Mouse (Mus musculus) embryonic stem cell, embryonic (primary cell): Measurements from ENCODE around the gene Gm49342.

Experiments used
- CTCF ChIA-PET, 4 experiments: fragments of 300-600 bp in 2 of 4; fragments of 350-600 bp in 2 of 4; sonication (Branson Sonifier 250); formaldehyde crosslinking; loops; one replicate each; lab custom pipeline; 2022; ENCODE audit warnings: inconsistent platforms in 2 of 4; lab: Charles Lee
- POLR2A ChIA-PET, 4 experiments: fragments of 300-600 bp in 2 of 4; fragments of 350-600 bp in 2 of 4; sonication (Branson Sonifier 250); formaldehyde crosslinking; loops; one replicate each; lab custom pipeline; 2022; ENCODE audit warnings: antibody characterized with exemption in 4 of 4, inconsistent platforms in 1 of 4; lab: Charles Lee

Gene Gm49342

DNA sequence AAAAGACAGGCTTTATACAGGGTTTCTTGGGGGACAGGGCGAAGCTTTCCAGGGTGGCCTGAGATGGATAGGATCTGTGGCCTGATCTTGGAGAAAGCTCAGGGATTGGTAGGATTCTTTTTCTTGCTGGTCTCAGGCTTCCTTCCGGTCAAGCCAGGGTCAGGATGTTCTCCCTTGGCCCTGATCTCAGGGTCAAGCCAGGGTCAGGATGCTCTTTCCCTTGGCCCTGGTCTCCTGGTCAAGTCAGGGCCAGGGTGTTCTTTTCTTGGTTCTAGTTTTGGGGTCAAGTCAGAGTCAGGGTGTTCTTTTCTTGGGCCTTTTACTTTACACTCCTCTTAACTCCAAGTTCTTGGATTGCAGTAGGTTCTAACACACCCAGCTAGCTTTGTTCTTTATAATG is 43.4 kb downstream of the Gm49342 start:
- CTCF ChIA-PET, result no interaction called here
- POLR2A ChIA-PET, result interaction anchor here in 1 of 4 experiments (2.8 kb wide), 1 partner anchor 8 kb away, joined by 9 read pairs; no protein-coding TSS in a partner anchor

DNA sequence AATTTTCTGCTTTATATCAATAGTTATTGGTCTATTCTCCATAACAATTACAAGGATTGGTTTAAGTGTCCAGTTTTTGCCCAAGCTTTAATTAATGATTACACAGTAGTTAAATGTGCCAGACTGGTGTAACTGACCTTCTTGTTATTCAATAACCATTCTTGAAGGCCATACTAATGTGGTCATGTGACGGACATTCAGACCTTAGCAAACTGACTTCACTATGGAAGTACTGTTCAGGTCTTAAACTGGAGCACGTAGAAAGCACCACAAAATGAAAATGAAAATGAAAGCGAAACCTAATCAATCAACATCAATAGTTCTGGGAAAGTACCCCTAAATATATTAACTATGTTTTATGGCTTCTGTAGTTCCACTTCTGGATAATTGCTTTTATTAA is 46.7 kb downstream of the Gm49342 start:
- CTCF ChIA-PET, result no interaction called here
- POLR2A ChIA-PET, result no interaction called here

DNA sequence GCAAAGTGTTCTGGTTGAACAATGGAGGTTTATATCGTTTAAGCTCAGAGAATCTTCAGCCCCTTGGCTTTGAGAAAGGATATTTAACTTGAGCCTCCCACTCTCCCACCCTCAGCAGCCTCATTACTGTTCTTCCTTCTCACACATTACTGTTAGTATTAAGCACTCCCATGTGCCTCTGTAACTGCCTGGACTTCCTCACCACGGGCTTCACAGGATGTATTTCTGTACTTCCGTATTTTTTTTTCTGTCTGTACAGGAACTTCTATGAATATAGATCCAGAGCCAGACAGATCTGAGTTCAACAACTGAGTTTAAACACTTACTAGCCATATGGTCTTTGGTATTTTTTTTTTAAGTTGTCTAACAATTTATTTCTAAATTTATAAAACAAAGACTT is 52.8 kb downstream of the Gm49342 start:
- CTCF ChIA-PET, result interaction anchor here in 2 of 4 experiments (0.6 to 0.7 kb wide), 2 partner anchors 176 to 886 kb away, joined by 4 to 5 read pairs; no protein-coding TSS in a partner anchor
- POLR2A ChIA-PET, result interaction anchor here in 1 of 4 experiments (0.8 to 2.8 kb wide), 2 partner anchors 10 to 26 kb away, joined by 3 to 7 read pairs; partner anchors contain the start of gene Rnase10

DNA sequence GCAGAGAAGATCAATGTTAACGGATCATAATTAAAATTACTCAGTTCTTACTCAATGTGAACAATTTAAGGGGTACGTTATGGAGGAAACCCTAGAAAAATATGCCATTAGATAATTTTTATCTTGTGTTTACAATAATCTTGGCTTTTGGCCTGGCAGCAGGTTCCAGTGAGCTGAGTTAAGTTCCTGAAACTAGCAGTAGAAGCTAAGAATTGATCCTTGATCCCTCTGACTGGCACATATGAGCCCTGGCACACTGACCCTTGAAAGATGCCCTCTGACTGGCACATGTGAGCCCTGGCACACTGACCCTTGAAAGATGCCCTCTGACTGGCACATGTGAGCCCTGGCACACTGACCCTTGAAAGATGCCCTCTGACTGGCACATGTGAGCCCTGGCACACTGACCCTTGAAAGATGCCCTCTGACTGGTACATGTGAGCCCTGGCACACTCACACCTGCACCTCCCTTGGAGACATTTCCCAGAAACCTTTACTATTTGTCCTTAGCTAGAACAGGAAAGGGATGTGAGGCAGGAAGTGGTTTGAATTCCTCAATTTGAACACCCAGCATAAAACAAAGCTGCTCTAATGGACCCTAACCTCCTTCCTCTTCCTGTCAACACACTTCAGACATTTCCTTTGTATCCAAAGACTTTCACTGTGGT is 53.8 kb downstream of the Gm49342 start:
- CTCF ChIA-PET, result no interaction called here
- POLR2A ChIA-PET, result interaction anchor here in 1 of 4 experiments (2.8 kb wide), 1 partner anchor 9 kb away, joined by 7 read pairs; the partner anchor contains the start of gene Rnase10

DNA sequence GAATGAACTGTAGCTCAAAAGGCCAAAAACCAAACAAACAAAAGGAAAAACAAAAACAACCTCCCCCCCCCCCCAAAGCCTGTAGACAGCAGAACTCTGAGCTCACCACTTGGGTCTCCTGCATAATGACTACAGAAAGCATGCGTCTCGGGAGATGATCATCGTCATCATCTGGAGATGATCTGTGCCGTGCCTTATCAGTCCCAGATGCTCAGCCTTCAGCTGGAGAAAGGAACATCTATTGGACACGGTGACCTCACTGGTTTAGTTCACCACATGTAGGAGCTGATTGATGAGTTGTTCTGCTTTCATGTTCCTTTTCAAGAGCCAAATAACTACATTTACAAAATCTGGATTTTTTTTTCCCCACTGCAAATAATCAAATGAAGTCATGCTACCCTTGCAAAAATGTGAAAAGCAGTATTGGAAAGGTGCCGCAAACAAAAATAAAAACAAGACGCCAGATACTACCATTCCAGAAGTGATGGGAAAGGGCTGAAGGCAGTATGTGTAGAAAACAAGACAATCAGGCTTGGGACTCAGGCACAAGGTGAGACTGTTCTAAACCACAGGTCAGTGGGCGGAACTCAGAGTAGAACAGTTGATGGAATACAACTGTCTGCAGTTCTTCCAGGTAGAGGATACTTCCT is 63.0 kb downstream of the Gm49342 start, which contains the start of gene Rnase10:
TSS of gene Rnase10 (plus strand) at position 600 of the 650 bp plus-strand sequence.
- POLR2A ChIA-PET, result interaction anchor here in 2 of 4 experiments (0.6 to 1.9 kb wide), 6 partner anchors 11 to 201 kb away, joined by 3 to 7 read pairs (median 4); partner anchors contain the start of gene Ccnb1ip1 (in 1 of the 2)
- CTCF ChIA-PET, result interaction anchor here in 2 of 4 experiments (0.6 to 1.4 kb wide), 4 partner anchors 19 to 142 kb away, joined by 3 to 5 read pairs (median 4); no protein-coding TSS in a partner anchor

DNA sequence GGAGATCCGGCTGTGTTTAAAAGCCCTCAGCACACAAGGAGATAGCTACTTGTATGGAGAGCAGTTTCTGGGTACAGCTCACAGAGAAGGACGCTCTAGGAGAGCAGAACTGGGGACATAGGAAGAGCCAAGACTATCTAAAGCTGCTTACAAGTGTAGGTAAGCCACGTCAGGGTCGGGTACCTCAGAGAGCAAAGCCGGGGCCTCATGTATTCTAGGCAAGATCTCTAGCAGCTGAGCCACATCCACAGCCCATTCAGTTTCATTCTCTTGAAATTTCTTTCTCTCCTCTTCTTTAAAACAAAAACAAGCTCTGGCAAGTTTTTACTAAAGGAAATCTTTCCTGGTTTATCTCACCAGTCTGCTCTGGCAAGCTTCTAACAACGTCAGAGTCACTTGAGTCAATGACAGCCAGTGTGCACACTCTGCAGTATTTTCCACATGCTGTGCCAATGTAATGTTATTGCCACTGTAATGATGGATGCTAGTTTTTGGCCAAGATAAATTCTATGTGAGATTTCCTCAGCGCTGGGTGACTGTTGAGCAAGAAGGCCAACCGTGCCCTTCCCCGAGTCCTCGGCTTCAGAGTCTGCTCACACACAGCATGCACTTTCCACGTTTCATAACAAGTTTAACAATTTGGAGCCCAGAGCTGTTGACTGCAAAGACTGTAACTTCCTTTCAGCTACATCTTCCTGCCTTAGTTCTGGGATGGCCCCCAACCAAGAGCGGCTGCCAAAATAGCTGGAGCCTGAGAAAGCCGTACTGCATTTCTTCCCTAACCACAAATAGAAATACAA is 63.8 kb downstream of the Gm49342 start:
- CTCF ChIA-PET, result no interaction called here
- POLR2A ChIA-PET, result interaction anchor here in 2 of 4 experiments (0.6 to 1.8 kb wide), 5 partner anchors 11 to 75 kb away, joined by 3 to 7 read pairs (median 3); no protein-coding TSS in a partner anchor

DNA sequence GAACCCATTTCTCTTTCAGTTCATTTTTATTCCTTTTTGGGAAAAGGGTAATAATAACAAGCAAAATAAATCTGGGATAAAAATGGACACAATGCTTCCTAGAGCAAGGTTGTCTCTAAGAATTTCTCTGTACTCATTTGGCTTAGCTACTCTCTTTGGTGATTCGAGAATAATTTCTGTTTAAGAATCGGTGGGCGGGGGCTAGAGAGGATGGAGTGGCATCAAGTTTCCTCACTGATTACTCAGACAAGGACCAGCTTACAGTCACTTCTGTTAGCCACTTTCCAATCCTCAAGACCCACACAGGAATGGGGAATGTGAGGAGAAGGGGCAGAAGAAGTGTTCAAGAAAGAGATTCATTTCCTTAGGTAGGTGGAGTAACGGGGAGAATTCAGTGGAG is 64.5 kb downstream of the Gm49342 start:
- POLR2A ChIA-PET, result interaction anchor here in 1 of 4 experiments (0.8 to 1.0 kb wide), 2 partner anchors 13 to 55 kb away, joined by 3 read pairs; no protein-coding TSS in a partner anchor

DNA sequence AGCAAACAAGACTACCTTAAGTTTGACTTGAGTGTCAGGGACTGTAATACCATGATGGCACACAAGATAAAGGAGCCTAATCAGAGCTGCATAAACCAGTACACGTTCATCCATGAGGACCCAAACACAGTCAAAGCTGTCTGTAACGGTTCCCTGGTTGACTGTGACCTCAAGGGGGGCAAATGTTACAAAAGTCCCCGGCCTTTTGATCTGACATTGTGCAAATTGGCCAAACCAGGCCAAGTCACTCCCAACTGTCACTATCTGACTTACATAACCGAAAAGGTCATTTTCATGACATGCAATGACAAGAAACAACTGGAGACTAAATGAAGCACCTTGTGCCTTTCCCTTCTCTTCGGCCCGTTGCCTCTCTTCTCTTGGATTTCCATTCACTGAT is 65.3 kb downstream of the Gm49342 start:
- POLR2A ChIA-PET, result no interaction called here
- CTCF ChIA-PET, result no interaction called here

More for the DNA sequence above, 64.5 kb downstream of the Gm49342 start:
- CTCF ChIA-PET, result no interaction called here
